Mouse (Mus musculus) heart, embryonic 11.5 days (tissue): Measurements from ENCODE around the gene Slc34a3. TPM values are rescaled to one million over a fixed set of nuclear protein-coding genes. Genes with fewer than 3 reads are reported as not detected.

ENCODE experiments used
- ATAC-seq: fragments of 200-750 bp; cut with Nextera tagmentation; replicated peaks from 2 replicates; pipeline ENCODE4 v1.8.0; 2017; ENCODE audit warnings: moderate library complexity; ENCODE audit not compliant: insufficient number of reproducible peaks, low FRiP score, low TSS enrichment
- H3K27ac ChIP-seq: fragments of 300-500 bp; sonication (generic); 2 replicates; pipeline ENCODE4 v1.5.1; 2014; ENCODE audit warnings: mild to moderate bottlenecking, low read depth, low read length
- H3K27me3 ChIP-seq: fragments of 300-500 bp; sonication (generic); 2 replicates; pipeline ENCODE4 v1.6.1; 2014; ENCODE audit warnings: mild to moderate bottlenecking, low read length, mixed read lengths; ENCODE audit not compliant: control insufficient read depth, insufficient read depth
- H3K36me3 ChIP-seq: fragments of 300-500 bp; sonication (generic); 2 replicates; pipeline ENCODE4 v1.6.1; 2014; ENCODE audit warnings: mild to moderate bottlenecking, low read length, moderate library complexity, mixed read lengths; ENCODE audit not compliant: control insufficient read depth, insufficient read depth
- H3K4me1 ChIP-seq: fragments of 300-500 bp; sonication (generic); 2 replicates; pipeline ENCODE4 v1.6.1; 2014; ENCODE audit warnings: low read length; ENCODE audit not compliant: control insufficient read depth, insufficient read depth
- H3K4me2 ChIP-seq: fragments of 300-500 bp; sonication (generic); 2 replicates; pipeline ENCODE4 v1.6.1; 2014; ENCODE audit warnings: mild to moderate bottlenecking, moderate library complexity
- H3K4me3 ChIP-seq: fragments of 300-500 bp; sonication (generic); 2 replicates; pipeline ENCODE4 v1.5.1; 2014; ENCODE audit warnings: low read depth, low read length
- H3K9ac ChIP-seq: fragments of 300-500 bp; sonication (generic); 2 replicates; pipeline ENCODE4 v1.6.1; 2014; ENCODE audit warnings: mild to moderate bottlenecking, low read depth, low read length, moderate library complexity
- H3K9me3 ChIP-seq: fragments of 300-500 bp; sonication (generic); replicated peaks from 2 replicates; pipeline ENCODE4 v1.6.1; 2016; ENCODE audit warnings: low read length; ENCODE audit not compliant: control insufficient read depth
- WGBS: fragments of 180-500 bp; shearing (Covaris S2); extraction: QIAGEN DNeasy Blood & Tissue Kit; methylation state at CpG from one replicate; pipeline ENCODE4 v1.1.7; 2014; ENCODE audit not compliant: insufficient replicate concordance; 5-methylcytosine and 5-hydroxymethylcytosine counted together
- polyA plus RNA-seq: library from polyadenylated mRNA; unstranded; fragments of >200 nt; fragmentation: Nextera tagmentation; extraction: Ambion mirVana; gene quantifications from 2 replicates; pipeline ENCODE4 v1.2.1, GENCODE M21; 2014

Slc34a3 gene
- polyA plus RNA-seq, 1 experiment from 2014 or later, result not detected

- no peak for ATAC-seq
- no peak overlapping the region for H3K4me3 ChIP-seq
- H3K4me2 ChIP-seq, result no peak overlapping the region
- H3K27me3 ChIP-seq, result peaks cover 31% of the 10 kb centered on the region
- WGBS, result 77% methylated on average over 4 of the region's 4 CpGs
- no peaks in the 10 kb centered on the region for H3K36me3 ChIP-seq
- H3K9me3 ChIP-seq, result no peaks in the 10 kb centered on the region
- H3K9ac ChIP-seq, result no peak overlapping the region
- H3K27ac ChIP-seq, result no peak overlapping the region
- H3K4me1 ChIP-seq, result peaks cover 4% of the 10 kb centered on the region; the same call in 1 of the 2 replicates
Measured at GRCm38 (mm10) chr2:25233421-25233820, 743 bp downstream of the Slc34a3 start.

- Histone ChIP-seq H3K4me1 (peaks cover 4% of the 10 kb centered on the region; the same call in 1 of the 2 replicates), H3K9ac (no peak overlapping the region), H3K4me2 (no peak overlapping the region), H3K4me3 (no peak overlapping the region), H3K27ac (no peak overlapping the region), H3K36me3 (no peaks in the 10 kb centered on the region), H3K9me3 (no peaks in the 10 kb centered on the region), H3K27me3 (peaks cover 31% of the 10 kb centered on the region)
- no peak for ATAC-seq
- 54% methylated on average over 12 of the region's 12 CpGs for WGBS
Measured at GRCm38 (mm10) chr2:25231038-25231437, 3.1 kb downstream of the Slc34a3 start.

GRCm38 (mm10) chr2:25230581-25230980 lies 3.6 kb downstream of the Slc34a3 start:
- peaks cover 31% of the 10 kb centered on the region for H3K27me3 ChIP-seq
- ATAC-seq, result no peak

GRCm38 (mm10) chr2:25229582-25229981 lies 4.6 kb downstream of the Slc34a3 start:
- no peak overlapping the region for H3K4me2 ChIP-seq
- no peak for ATAC-seq

More at GRCm38 (mm10) chr2:25230581-25230980, 3.6 kb downstream of the Slc34a3 start:
- Histone ChIP-seq H3K4me2 (no peak overlapping the region), H3K27ac (no peak overlapping the region), H3K4me3 (no peak overlapping the region), H3K9ac (no peak overlapping the region), H3K36me3 (no peaks in the 10 kb centered on the region), H3K9me3 (no peaks in the 10 kb centered on the region), H3K4me1 (peaks cover 7% of the 10 kb centered on the region; the same call in 1 of the 2 replicates)
- 84% methylated on average over 7 of the region's 7 CpGs for WGBS

GRCm38 (mm10) chr2:25228995-25229530 lies 5.1 kb downstream of the Slc34a3 start:
- H3K4me3 ChIP-seq, result peak overlapping the region; percentile 34; the same call in 1 of the 2 replicates
- H3K4me2 ChIP-seq, result peak overlapping the region; percentile 63
- H3K36me3 ChIP-seq, result no peaks in the 10 kb centered on the region
- H3K9ac ChIP-seq, result peak overlapping the region; percentile 34; the same call in 1 of the 2 replicates
- peaks cover 8% of the 10 kb centered on the region; the same call in 1 of the 2 replicates for H3K4me1 ChIP-seq
- H3K9me3 ChIP-seq, result no peaks in the 10 kb centered on the region
- 65% methylated on average over 6 of the region's 6 CpGs for WGBS
- H3K27ac ChIP-seq, result no peak overlapping the region
- H3K27me3 ChIP-seq, result peaks cover 24% of the 10 kb centered on the region; the same call in 1 of the 2 replicates
- ATAC-seq, result no peak

More at GRCm38 (mm10) chr2:25229582-25229981, 4.6 kb downstream of the Slc34a3 start:
- peaks cover 24% of the 10 kb centered on the region; the same call in 1 of the 2 replicates for H3K27me3 ChIP-seq
- no peaks in the 10 kb centered on the region for H3K36me3 ChIP-seq
- H3K9me3 ChIP-seq, result no peaks in the 10 kb centered on the region
- H3K27ac ChIP-seq, result no peak overlapping the region
- peaks cover 8% of the 10 kb centered on the region; the same call in 1 of the 2 replicates for H3K4me1 ChIP-seq
- 69% methylated on average over 5 of the region's 5 CpGs for WGBS
- H3K9ac ChIP-seq, result no peak overlapping the region
- H3K4me3 ChIP-seq, result no peak overlapping the region

- Histone ChIP-seq H3K4me1 (peaks cover 12% of the 10 kb centered on the region), H3K9ac (peak overlapping the region; percentile 58; the same call in 1 of the 2 replicates), H3K4me2 (peak overlapping the region; percentile 63), H3K36me3 (no peaks in the 10 kb centered on the region), H3K27ac (peak overlapping the region; percentile 59), H3K4me3 (peak overlapping the region; percentile 34), H3K9me3 (no peaks in the 10 kb centered on the region), H3K27me3 (peaks cover 24% of the 10 kb centered on the region; the same call in 1 of the 2 replicates)
- ATAC-seq, result no peak
- under 1% methylated on average over 7 of the region's 7 CpGs for WGBS
Measured at GRCm38 (mm10) chr2:25228431-25228889, 5.7 kb downstream of the Slc34a3 start.

- H3K4me2 ChIP-seq, result no peak overlapping the region
- no peaks in the 10 kb centered on the region for H3K36me3 ChIP-seq
- H3K4me3 ChIP-seq, result no peak overlapping the region
- H3K9me3 ChIP-seq, result no peaks in the 10 kb centered on the region
- WGBS, result 91% methylated on average over 4 of the region's 4 CpGs
- H3K4me1 ChIP-seq, result peaks cover 16% of the 10 kb centered on the region
- peaks cover 20% of the 10 kb centered on the region; the same call in 1 of the 2 replicates for H3K27me3 ChIP-seq
- ATAC-seq, result no peak
- no peak overlapping the region for H3K9ac ChIP-seq
- H3K27ac ChIP-seq, result no peak overlapping the region
Measured at GRCm38 (mm10) chr2:25227406-25227805, 6.8 kb downstream of the Slc34a3 start.

- no peak overlapping the region for H3K27ac ChIP-seq
- peaks cover 19% of the 10 kb centered on the region; the same call in 1 of the 2 replicates for H3K27me3 ChIP-seq
- H3K4me3 ChIP-seq, result no peak overlapping the region
- H3K36me3 ChIP-seq, result no peaks in the 10 kb centered on the region
- no peaks in the 10 kb centered on the region for H3K9me3 ChIP-seq
- 70% methylated on average over 5 of the region's 5 CpGs for WGBS
- H3K4me1 ChIP-seq, result peaks cover 16% of the 10 kb centered on the region
- no peak for ATAC-seq
- H3K4me2 ChIP-seq, result no peak overlapping the region
- H3K9ac ChIP-seq, result no peak overlapping the region
Measured at GRCm38 (mm10) chr2:25226864-25227263, 7.3 kb downstream of the Slc34a3 start.
